Mouse (Mus musculus): Measurements from ENCODE around the gene Ly6g5c.

GRCm38 (mm10) chr17:35115046-35116019 lies 7.3 kb downstream of the Ly6g5c start, which contains the start of gene Ly6g5b:
- TF ChIP-seq CHD2 (IDR thresholded peaks at IDR 0.05; ENCODE audit: low read length), result no peak
- TF ChIP-seq POLR2A (IDR thresholded peaks at IDR 0.05; ENCODE audit: low read depth, low read length), result no peak
- peak; percentile 22 to 66; a peak in 2 of 4 replicates for TF ChIP-seq CTCF (conservative IDR thresholded peaks at IDR 0.05 in 1 of 2, IDR thresholded peaks at IDR 0.05 in 1 of 2; ENCODE audit: low read depth in 2 of 2, low read length in 2 of 2)
- TF ChIP-seq USF1 (IDR thresholded peaks at IDR 0.05; ENCODE audit: low read depth, low read length), result no peak
- no peak for TF ChIP-seq TBP (conservative IDR thresholded peaks at IDR 0.05; ENCODE audit: low read depth, low read length)
- no peak for TF ChIP-seq TCF12 (IDR thresholded peaks at IDR 0.05; ENCODE audit: low read depth, low read length)
- no peak for TF ChIP-seq RCOR1 (conservative IDR thresholded peaks at IDR 0.05; ENCODE audit: low read depth, low read length)
- TF ChIP-seq UBTF (IDR thresholded peaks at IDR 0.05; ENCODE audit: low read depth, low read length), result no peak
- TF ChIP-seq POLR2AphosphoS2 (IDR thresholded peaks at IDR 0.05; ENCODE audit: low read depth, low read length), result no peak
